Mouse (Mus musculus) T-cell, adult 66 days (primary cell): ENCODE results near the gene Trmt10b. TPM values are rescaled to one million over a fixed set of nuclear protein-coding genes. Genes with fewer than 3 reads are reported as not detected.

ENCODE experiments used
- total RNA-seq, 2 experiments: library from RNA; stranded (reverse); gene quantifications; 3 replicates in 1 of 2; 4 replicates in 1 of 2; pipeline ENCODE4 v1.2.4; 2023

Trmt10b gene
- total RNA-seq = 10 to 100 TPM; 14.0 to 16.2 TPM

DNA sequence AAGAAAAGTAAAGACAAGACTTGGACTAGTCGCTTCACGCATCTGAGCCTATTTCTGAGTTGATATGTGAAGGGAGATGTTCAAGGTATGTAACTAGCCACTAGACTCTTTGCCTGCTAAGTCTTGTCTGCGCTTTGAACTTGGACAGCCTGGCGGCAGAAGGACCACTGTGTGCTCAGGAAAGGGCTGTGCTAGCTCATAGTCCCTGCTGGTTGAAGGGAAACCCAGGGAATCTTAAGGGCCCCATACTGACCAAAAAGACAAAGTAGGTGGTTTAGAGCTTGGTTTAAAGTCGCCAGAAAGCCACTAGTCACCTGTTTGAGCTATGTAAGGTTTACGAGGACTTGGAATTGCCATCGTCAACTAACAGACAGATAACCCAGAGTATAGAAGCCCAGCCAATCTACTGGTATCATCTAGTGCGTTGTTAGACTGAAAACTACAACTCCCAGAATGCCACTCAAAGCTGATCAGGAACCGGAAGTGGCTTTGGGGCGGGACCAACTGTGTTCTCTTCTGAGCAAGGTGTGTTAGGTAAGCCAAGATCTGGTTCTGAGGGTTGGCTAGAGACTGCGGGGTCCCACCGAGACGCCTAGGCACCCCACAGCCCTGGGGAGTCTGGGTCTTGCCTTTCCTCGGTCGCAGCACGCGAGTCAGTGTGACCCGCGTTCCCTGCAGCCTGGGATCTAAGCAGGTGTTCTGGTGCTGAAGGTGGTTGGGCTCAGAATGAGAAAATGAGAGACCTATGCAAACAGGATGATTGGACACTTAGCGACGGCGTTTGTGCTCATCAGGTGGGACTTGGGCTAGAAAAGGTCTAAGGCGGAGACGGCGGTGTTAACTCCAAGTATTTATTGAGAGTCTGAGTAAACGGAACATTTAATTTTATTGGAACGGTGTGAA lies at the start of gene Trmt10b:
Gene Trmt10b, plus strand, starts transcription at position 466 of the 903 bp plus-strand sequence.

DNA sequence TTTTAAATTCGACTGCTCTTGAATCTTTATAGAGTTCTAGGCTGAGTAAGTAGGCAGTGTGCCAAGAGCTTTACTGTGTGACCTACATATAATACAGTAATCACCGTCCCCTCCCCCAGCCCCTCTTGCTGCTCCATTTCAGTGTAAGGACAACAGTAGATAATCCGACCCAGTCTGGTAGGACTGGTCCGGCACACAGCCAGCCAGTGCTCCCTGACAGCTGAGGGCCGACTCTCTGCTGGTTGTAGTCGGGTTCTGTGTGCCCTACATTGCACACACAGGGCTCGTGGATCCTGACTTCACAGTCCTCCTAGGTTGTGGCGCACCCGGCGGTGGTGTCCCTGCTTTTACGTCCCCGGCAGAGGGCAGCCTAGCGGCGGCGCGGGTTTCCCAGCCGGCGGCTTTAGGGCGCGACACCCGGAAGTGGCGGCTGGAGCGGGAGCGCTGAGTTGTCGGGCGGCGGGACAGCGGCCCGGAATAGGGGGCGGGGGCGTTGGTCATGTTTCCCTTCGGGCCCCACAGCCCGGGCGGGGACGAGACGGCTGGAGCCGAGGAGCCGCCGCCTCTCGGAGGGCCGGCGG lies 44.8 kb downstream of the Trmt10b start, which contains the start of gene Dcaf10:
Gene Dcaf10, plus strand, starts transcription at position 433 of the 581 bp plus-strand sequence.

DNA sequence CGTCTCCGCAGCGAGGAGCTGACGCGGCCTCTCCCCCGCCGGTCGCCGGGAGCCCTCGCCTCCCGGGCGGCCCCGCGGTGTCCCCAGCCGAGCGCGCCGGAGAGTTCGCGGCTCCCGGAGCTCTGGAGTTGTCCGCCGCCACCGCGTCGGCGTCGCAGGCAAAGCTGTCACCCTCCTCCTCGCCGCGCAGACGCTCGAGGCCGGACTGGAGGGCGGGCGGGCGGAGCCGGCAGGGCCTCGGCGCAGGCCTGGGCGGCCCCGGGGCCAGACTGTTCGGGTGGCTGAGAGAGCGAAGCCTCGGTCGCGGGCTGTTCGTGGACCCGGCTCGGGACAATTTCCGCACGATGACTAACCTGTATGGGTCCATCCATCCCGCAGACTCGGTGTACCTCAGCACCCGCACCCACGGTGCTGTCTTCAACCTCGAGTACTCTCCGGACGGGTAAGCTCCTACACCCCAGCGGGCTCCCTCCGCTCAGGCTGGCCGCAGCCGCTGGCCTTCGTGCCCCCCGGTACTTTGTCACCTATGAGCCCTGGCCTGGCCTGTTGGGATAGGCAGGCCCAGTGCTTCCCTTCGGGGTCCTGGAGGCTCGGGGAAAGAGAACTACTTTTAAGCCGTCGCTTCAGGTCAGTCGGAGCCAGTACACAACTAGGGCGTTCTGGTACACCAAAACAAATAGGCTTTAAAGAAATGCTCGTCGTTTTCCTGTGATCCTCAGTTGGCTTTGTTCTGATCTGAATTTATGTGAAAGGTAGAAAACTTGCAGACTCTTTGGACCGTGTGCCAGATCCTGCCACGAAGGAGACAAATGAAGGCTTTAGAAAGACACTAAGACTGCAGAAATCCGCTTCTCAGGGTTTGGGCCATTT lies 45.6 kb downstream of the Trmt10b start, which contains the start of gene Exosc3:
Gene Exosc3, minus strand, starts transcription at position 447 of the 870 bp plus-strand sequence.

Other genes starting within 250 kb of the Trmt10b start
- 1 to 10 TPM; 3.8 to 4.5 TPM for gene Fbxo10, start 212.5 kb upstream of the Trmt10b start, total RNA-seq
- gene Tomm5, start 189.0 kb upstream of the Trmt10b start, total RNA-seq = 10 to 100 TPM; 64.1 to 68.8 TPM
- under 1 TPM; 0.12 to 0.17 TPM for gene Frmpd1, start 112.3 kb upstream of the Trmt10b start, total RNA-seq
- 10 to 100 TPM; 22.2 to 24.6 TPM for gene Dcaf10, start 45.0 kb downstream of the Trmt10b start, total RNA-seq
- 10 to 100 TPM; 43.8 to 44.7 TPM for gene Exosc3, start 45.6 kb downstream of the Trmt10b start, total RNA-seq
- 10 to 100 TPM; 78.8 to 79.4 TPM for gene Slc25a51, start 111.6 kb downstream of the Trmt10b start, total RNA-seq
- gene Shb, start 235.3 kb downstream of the Trmt10b start, total RNA-seq = 1 to 10 TPM; 1.9 TPM